Mouse (Mus musculus) limb, embryonic 14.5 days (tissue): Measurements from ENCODE around the gene Dand5. TPM values are rescaled to one million over a fixed set of nuclear protein-coding genes. Genes with fewer than 3 reads are reported as not detected.
A peak's percentile ranks its signal among the peaks of the same experiment; 100 is the strongest.

Source experiments
- ATAC-seq: fragments of 200-750 bp; cut with Nextera tagmentation; 2 replicates; pipeline ENCODE4 v1.8.0; 2017; ENCODE audit warnings: low read depth, moderate number of reproducible peaks, moderate TSS enrichment; ENCODE audit not compliant: low FRiP score
- DNase-seq: peaks from one replicate; pipeline ENCODE4 v3.0.0-alpha.2; 2015; ENCODE audit warnings: low spot score
- H3K27ac ChIP-seq: fragments of 300-500 bp; sonication (generic); replicated peaks from 2 replicates; pipeline ENCODE4 v1.5.1; 2014; ENCODE audit warnings: low read depth, mild to moderate bottlenecking, low read length, moderate library complexity, mixed read lengths
- H3K27me3 ChIP-seq: fragments of 300-500 bp; sonication (generic); 2 replicates; pipeline ENCODE4 v1.6.1; 2014; ENCODE audit warnings: low read length, mixed read lengths; ENCODE audit not compliant: control insufficient read depth, insufficient read depth
- H3K36me3 ChIP-seq: fragments of 300-500 bp; sonication (generic); 2 replicates; pipeline ENCODE4 v1.6.1; 2014; ENCODE audit warnings: mild to moderate bottlenecking, low read length, moderate library complexity, mixed read lengths; ENCODE audit not compliant: control insufficient read depth, insufficient read depth
- H3K4me1 ChIP-seq: fragments of 300-500 bp; sonication (generic); 2 replicates; pipeline ENCODE4 v1.6.1; 2014; ENCODE audit warnings: antibody characterized with exemption, low read length, mixed read lengths; ENCODE audit not compliant: control insufficient read depth, insufficient read depth
- H3K4me2 ChIP-seq: fragments of 300-500 bp; sonication (generic); replicated peaks from 2 replicates; pipeline ENCODE4 v1.6.1; 2014; ENCODE audit warnings: low read depth, mild to moderate bottlenecking, low read length, moderate library complexity; ENCODE audit not compliant: severe bottlenecking
- H3K4me3 ChIP-seq: fragments of 300-500 bp; sonication (generic); replicated peaks from 2 replicates; pipeline ENCODE4 v1.5.1; 2014; ENCODE audit warnings: low read length
- H3K9ac ChIP-seq: fragments of 300-500 bp; sonication (generic); 2 replicates; pipeline ENCODE4 v1.6.1; 2014; ENCODE audit warnings: mild to moderate bottlenecking, low read depth, low read length, moderate library complexity; ENCODE audit not compliant: severe bottlenecking
- H3K9me3 ChIP-seq: fragments of 300-500 bp; sonication (generic); 2 replicates; pipeline ENCODE4 v1.6.1; 2016; ENCODE audit warnings: low read length; ENCODE audit not compliant: control insufficient read depth
- POLR2A ChIP-seq: fragments of 200-500 bp; IDR thresholded peaks from 2 replicates; pipeline ENCODE4 v1.8.0; 2012; ENCODE audit warnings: inconsistent platforms, mild to moderate bottlenecking, moderate library complexity, borderline replicate concordance; ENCODE audit not compliant: insufficient read depth, insufficient read length; ENCODE audit errors: extremely low read depth
- WGBS: fragments of 180-500 bp; shearing (Covaris S2); extraction: QIAGEN DNeasy Blood & Tissue Kit; methylation state at CpG from one replicate; pipeline ENCODE4 v1.1.7; 2014; 5-methylcytosine and 5-hydroxymethylcytosine counted together
- polyA plus RNA-seq, 2 experiments: library from polyadenylated mRNA; depleted of rRNA in 1 of 2; stranded (reverse) in 1 of 2; unstranded in 1 of 2; fragments of >200 nt; fragmentation: Nextera tagmentation in 1 of 2; extraction: Ambion mirVana in 1 of 2; gene quantifications; 2 replicates each; pipeline versions ENCODE4 v1.2.1 to v1.2.3; 2012 to 2014

Dand5 gene
- polyA plus RNA-seq, 2 experiments = 5.9 to 6.9 TPM

DNA sequence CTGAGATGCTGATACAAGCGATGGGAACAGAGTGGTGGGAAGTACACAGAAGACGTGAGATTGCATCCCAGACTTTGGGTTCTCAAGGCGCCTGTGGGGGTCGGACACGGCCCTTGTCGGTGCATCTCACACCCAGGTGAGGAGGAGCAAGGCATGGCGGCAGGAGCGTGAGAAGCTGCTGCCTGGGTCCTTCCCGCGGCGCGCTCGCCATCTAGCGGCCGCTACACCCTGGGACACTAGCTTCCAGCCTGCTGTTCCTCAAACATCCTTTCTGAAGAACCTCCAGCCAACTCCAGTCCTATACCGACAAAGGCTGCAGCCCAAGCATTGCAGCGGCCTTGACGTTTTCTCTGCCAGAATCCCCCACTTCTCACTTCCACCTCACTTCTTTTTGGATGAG, 1.0 kb upstream of the Dand5 start:
- WGBS = 2% methylated on average over 18 of the region's 18 CpGs
- peak overlapping the region; percentile 17; the same call in 1 of the 2 replicates for H3K4me3 ChIP-seq

DNA sequence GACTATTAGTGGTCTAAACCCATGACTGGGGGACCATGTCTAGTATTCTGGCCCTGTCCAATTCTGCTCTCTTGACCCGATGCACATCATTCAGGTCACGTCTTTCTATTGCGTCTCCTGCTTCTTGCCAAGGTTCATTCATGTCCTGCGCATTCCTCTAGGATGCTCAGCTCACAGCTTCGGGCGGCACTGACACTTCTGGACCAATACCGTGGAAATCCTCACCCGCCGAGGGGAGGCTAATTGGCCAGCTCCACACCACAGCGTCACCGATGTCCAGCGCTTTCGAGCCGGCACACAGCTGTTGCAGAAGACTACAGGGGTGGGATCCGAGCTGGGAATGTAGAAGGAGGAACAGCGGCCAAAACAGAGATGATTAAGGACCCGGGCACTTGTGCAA, 6.5 kb downstream of the Dand5 start:
- no peaks in the 10 kb centered on the region for H3K27me3 ChIP-seq
- no peak for ATAC-seq
- H3K4me2 ChIP-seq = no peak overlapping the region
- no peak for TF ChIP-seq POLR2A
- H3K9ac ChIP-seq = no peak overlapping the region
- WGBS = 80% methylated on average over 17 of the region's 17 CpGs
- no peak overlapping the region for H3K4me3 ChIP-seq
- H3K4me1 ChIP-seq = 0 out of 2 replicates have a peak, but pooled peaks cover 7% of the 10 kb centered on the region
- no peaks in the 10 kb centered on the region for H3K36me3 ChIP-seq
- no peak overlapping the region for H3K27ac ChIP-seq
- no peaks in the 10 kb centered on the region for H3K9me3 ChIP-seq
- DNase-seq = no peak

More for the DNA sequence above, 1.0 kb upstream of the Dand5 start:
- DNase-seq (peak; percentile 82), ATAC-seq (peak; percentile 78)
- Histone ChIP-seq H3K36me3 (no peaks in the 10 kb centered on the region), H3K9ac (no peak overlapping the region), H3K27ac (no peak overlapping the region), H3K4me2 (peak overlapping the region; percentile 51), H3K9me3 (no peaks in the 10 kb centered on the region), H3K27me3 (no peaks in the 10 kb centered on the region), H3K4me1 (0 out of 2 replicates have a peak, but pooled peaks cover 4% of the 10 kb centered on the region)
- no peak for TF ChIP-seq POLR2A

DNA sequence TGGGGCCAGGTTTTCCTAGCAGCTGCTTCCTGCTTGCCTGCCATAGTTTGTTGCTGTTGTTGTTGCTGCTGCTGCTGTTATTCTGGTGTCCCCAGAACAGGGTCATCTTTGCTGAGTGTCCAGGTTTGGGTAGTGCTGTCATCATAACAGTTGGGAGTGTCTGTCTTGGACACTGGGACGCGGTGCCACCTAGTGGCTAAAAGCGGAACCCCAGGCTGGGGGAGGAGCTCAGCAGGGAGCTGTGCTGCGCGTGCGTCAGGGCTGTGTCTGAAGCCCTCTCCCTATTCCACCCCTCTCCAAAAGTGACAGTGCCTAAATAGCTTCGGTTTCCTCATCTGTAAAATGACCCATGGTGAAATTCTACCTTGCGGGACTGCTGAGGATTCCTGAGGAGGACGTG, 7.1 kb downstream of the Dand5 start:
- Histone ChIP-seq H3K9me3 (no peaks in the 10 kb centered on the region), H3K27ac (no peak overlapping the region), H3K4me1 (peaks cover 9% of the 10 kb centered on the region; the same call in 1 of the 2 replicates), H3K4me2 (no peak overlapping the region), H3K36me3 (no peaks in the 10 kb centered on the region), H3K4me3 (no peak overlapping the region), H3K27me3 (no peaks in the 10 kb centered on the region), H3K9ac (no peak overlapping the region)
- TF ChIP-seq POLR2A = no peak
- peak; percentile 72 for ATAC-seq
- peak; percentile 79 for DNase-seq
- WGBS = 10% methylated on average over 9 of the region's 9 CpGs

DNA sequence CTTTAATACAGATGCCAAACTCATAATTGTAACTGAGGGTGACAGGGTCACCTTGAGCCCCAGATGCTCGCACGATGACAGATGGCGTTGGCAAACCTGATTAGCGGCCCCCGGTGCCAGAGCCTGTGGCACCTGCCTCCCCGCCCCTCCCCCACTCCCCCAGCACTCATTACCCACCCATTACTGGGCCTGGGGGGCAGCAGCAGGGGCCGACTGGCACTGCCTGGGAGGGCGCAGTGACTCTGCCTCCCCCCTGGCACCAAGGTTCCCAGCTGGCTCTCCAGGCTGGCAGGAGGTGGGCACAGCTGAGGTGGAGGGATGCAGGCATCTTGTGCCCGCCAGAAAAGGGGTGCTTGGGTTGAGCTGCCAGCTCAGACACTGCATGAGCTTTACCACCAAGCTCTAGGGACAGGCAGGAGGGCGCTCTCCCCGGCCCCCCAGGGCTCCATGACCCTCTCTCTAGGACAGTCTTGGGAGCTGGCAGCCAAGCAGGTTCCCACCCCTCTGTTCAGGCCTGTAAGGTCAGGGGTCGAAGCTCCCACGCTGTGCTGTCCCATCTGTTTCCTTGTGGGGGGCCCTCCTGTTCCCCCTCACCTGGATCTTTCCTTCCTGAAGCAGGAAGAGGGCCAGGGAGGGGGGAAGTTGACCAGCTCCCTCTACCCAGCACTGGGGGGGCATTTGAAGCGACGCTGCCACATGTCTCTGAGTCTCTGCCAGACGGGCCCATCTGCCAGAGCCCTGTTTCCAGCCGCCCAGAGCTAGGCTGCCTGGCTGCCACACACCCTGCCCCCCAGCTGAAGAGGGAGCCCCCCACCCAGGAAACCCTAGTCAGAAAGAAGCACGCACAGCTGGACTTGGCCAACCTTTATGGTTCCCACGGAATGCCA, 7.8 kb downstream of the Dand5 start:
- H3K27me3 ChIP-seq = no peaks in the 10 kb centered on the region
- WGBS = 48% methylated on average over 13 of the region's 19 CpGs

DNA sequence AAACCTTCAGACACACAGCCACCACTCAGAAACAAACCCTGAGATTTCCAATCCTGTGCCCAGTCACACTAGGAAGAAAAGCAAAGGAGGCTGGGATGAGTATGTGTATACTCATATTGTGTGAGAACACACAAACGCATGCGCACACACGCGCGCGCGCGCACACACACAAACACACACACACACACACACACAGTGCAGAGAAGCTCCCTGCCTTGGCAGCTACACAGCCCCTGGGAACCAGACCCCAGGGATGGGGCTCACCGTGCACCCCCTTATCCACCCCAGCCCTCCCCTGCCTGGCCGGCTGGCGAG, 8.4 kb downstream of the Dand5 start:
- ATAC-seq (no peak), DNase-seq (no peak)
- Histone ChIP-seq H3K9ac (no peak overlapping the region), H3K27me3 (no peaks in the 10 kb centered on the region), H3K4me3 (no peak overlapping the region), H3K4me2 (no peak overlapping the region), H3K27ac (no peak overlapping the region), H3K4me1 (peaks cover 11% of the 10 kb centered on the region; the same call in 1 of the 2 replicates), H3K9me3 (no peaks in the 10 kb centered on the region), H3K36me3 (no peaks in the 10 kb centered on the region)
- TF ChIP-seq POLR2A = no peak
- WGBS = 82% methylated on average over 11 of the region's 11 CpGs

More for the DNA sequence above, 7.8 kb downstream of the Dand5 start:
- Histone ChIP-seq H3K9ac (no peak overlapping the region), H3K36me3 (no peaks in the 10 kb centered on the region), H3K4me1 (peaks cover 11% of the 10 kb centered on the region; the same call in 1 of the 2 replicates), H3K27ac (no peak overlapping the region), H3K9me3 (no peaks in the 10 kb centered on the region), H3K4me3 (no peak overlapping the region), H3K4me2 (no peak overlapping the region)
- ATAC-seq (no peak), DNase-seq (no peak)
- no peak for TF ChIP-seq POLR2A
